In genomic region chr4:143330566-143330965, GRCm38 (mm10) we compare ENCODE assay signal across 11 mouse cellular contexts. TPM values are rescaled to one million over a fixed set of nuclear protein-coding genes. Genes with fewer than 3 reads are reported as not detected.
A peak's percentile ranks its signal among the peaks of the same experiment; 100 is the strongest.
DNase-seq lines count a peak whose midpoint lies in the region; ATAC-seq and TF ChIP-seq lines count a peak whose summit lies in the region.
"Had no signal": no experiment of that assay in that cellular context is flagged by ENCODE, and none has a peak within 500 bp of the region (broad histone marks: within the 10 kb centered on the region; RNA-seq: fewer than 3 reads in every experiment).

No protein-coding gene starts in this region.

- TF ChIP-seq EP300 in lung, postnatal 0 days (IDR thresholded peaks at IDR 0.05) = no peak

- H3K4me1 ChIP-seq in lung, postnatal 0 days (ENCODE audit: insufficient read depth, low read depth, low read length) = no peaks in the 10 kb centered on the region
- H3K4me1 ChIP-seq in stomach, embryonic 14.5 days (ENCODE audit: control insufficient read depth, insufficient read depth, low read length) = no peaks in the 10 kb centered on the region

- H3K4me2 ChIP-seq in lung, postnatal 0 days (replicated peaks; ENCODE audit: low read depth, low read length) = no peak overlapping the region
- no peak overlapping the region for H3K4me2 ChIP-seq in stomach, embryonic 14.5 days (replicated peaks; ENCODE audit: low read depth, low read length)

- intact Hi-C loops in gastrocnemius, postnatal 14 days (cut with DNase I; ENCODE audit: low total_unique reads) = no loop called here

- WGBS in lung, postnatal 0 days = 21% methylated on average over 9 of the region's 9 CpGs
- 25% methylated on average over 9 of the region's 9 CpGs for WGBS in stomach, embryonic 14.5 days

- ATAC-seq in lung, postnatal 0 days = no peak
- peak; percentile 79; the same call in 1 of the 2 replicates for ATAC-seq in stomach, embryonic 14.5 days (ENCODE audit: insufficient number of reproducible peaks, insufficient read depth, low FRiP score, low read depth)

- no peaks in the 10 kb centered on the region for H3K9me3 ChIP-seq in lung, postnatal 0 days (ENCODE audit: low read length)
- H3K9me3 ChIP-seq in stomach, embryonic 14.5 days (ENCODE audit: control insufficient read depth, low read depth, low read length) = no peaks in the 10 kb centered on the region

- H3K9ac ChIP-seq in lung, postnatal 0 days (replicated peaks; ENCODE audit: low read depth) = no peak overlapping the region
- no peak overlapping the region for H3K9ac ChIP-seq in stomach, embryonic 14.5 days (replicated peaks; ENCODE audit: low read depth, low read length)

- H3K36me3 ChIP-seq in lung, postnatal 0 days (ENCODE audit: insufficient read depth, low read length) = no peaks in the 10 kb centered on the region
- H3K36me3 ChIP-seq in stomach, embryonic 14.5 days (ENCODE audit: control insufficient read depth, insufficient read depth, low read length) = no peaks in the 10 kb centered on the region

- peak; percentile 32 for DNase-seq in lung, postnatal 0 days (ENCODE audit: low spot score)
- DNase-seq in lung, adult 18-20 months = no peak
- peak; percentile 67 for DNase-seq in embryo, embryonic 11.5 days (ENCODE audit: low read depth, low spot score)
- DNase-seq in gastrocnemius, postnatal 14 days = peak; percentile 50
- DNase-seq in thymus, postnatal 14 days = no peak
- no peak for DNase-seq in cerebellum, adult 11 months
- DNase-seq: cerebellum, adult 18-20 months had no signal

- H3K27me3 ChIP-seq in lung, postnatal 0 days (replicated peaks; ENCODE audit: insufficient read depth, low read length) = no peaks in the 10 kb centered on the region
- no peaks in the 10 kb centered on the region for H3K27me3 ChIP-seq in stomach, embryonic 14.5 days (ENCODE audit: control insufficient read depth, insufficient read depth, low read length)

- no peak for TF ChIP-seq CTCF in lung, postnatal 0 days (IDR thresholded peaks at IDR 0.05)

- H3K4me3 ChIP-seq in lung, postnatal 0 days (ENCODE audit: low read depth, low read length) = no peak overlapping the region
- H3K4me3 ChIP-seq in stomach, embryonic 14.5 days (ENCODE audit: low read depth, low read length) = no peak overlapping the region
- H3K4me3 ChIP-seq: heart, adult 2 months; megakaryocyte, embryonic 14.5 days had no signal

- no peak overlapping the region for H3K27ac ChIP-seq in lung, postnatal 0 days (ENCODE audit: low read length)
- no peak overlapping the region for H3K27ac ChIP-seq in stomach, embryonic 14.5 days (ENCODE audit: low read length)
- H3K27ac ChIP-seq: heart, adult 2 months had no signal

RNA-seq across cellular contexts. Expression of gene Lrrc38, which starts 19.0 kb away (rescaled TPM):
- polyA plus RNA-seq in lung, postnatal 0 days (2015; fragmentation: Nextera tagmentation; extraction: Ambion mirVana) = not detected in 2 replicates
- 10 to 100 TPM; 21.0 to 22.1 TPM for total RNA-seq in gastrocnemius, postnatal 14 days (2021)
- polyA plus RNA-seq in stomach, embryonic 14.5 days (2014; fragmentation: Nextera tagmentation; extraction: Ambion mirVana) = not detected in 2 replicates
- total RNA-seq: heart, adult 2 months had no signal
- polyA plus RNA-seq: small intestine, adult 2 months had no signal

RNA-seq across cellular contexts. Expression of gene Pdpn, which starts 31.2 kb away (rescaled TPM):
- 118 and 142 TPM in 2 replicates for polyA plus RNA-seq in lung, postnatal 0 days (2015; fragmentation: Nextera tagmentation; extraction: Ambion mirVana)
- total RNA-seq in gastrocnemius, postnatal 14 days (2021) = 10 to 100 TPM; 12.5 to 16.1 TPM
- polyA plus RNA-seq in stomach, embryonic 14.5 days (2014; fragmentation: Nextera tagmentation; extraction: Ambion mirVana) = 35.4 and 41.3 TPM in 2 replicates

Comparison
In these comparisons a context has a peak if more than half of its experiments do, and no peak if none do; other contexts are left out.
1. DNase-seq: peak in lung, postnatal 0 days (single experiment), embryo, embryonic 11.5 days (single experiment) and gastrocnemius, postnatal 14 days (single experiment); none in lung, adult 18-20 months (0 of 2), thymus, postnatal 14 days (single experiment) and cerebellum, adult 11 months (single experiment).